Mouse (Mus musculus) neural tube, embryonic 13.5 days (tissue): Measurements from ENCODE around the gene Tle1. TPM values are rescaled to one million over a fixed set of nuclear protein-coding genes. Genes with fewer than 3 reads are reported as not detected.

Source experiments
- ATAC-seq: fragments of 200-750 bp; cut with Nextera tagmentation; 2 replicates; pipeline ENCODE4 v1.8.0; 2017; ENCODE audit warnings: low read depth, mild to moderate bottlenecking, moderate TSS enrichment, moderate library complexity
- H3K27ac ChIP-seq: fragments of 300-500 bp; sonication (generic); replicated peaks from 2 replicates; pipeline ENCODE4 v1.5.1; 2015; ENCODE audit warnings: moderate library complexity, mild to moderate bottlenecking, inconsistent platforms
- H3K27me3 ChIP-seq: fragments of 300-500 bp; sonication (generic); 2 replicates; pipeline ENCODE4 v1.6.1; 2015; ENCODE audit warnings: mild to moderate bottlenecking, inconsistent platforms
- H3K36me3 ChIP-seq: fragments of 300-500 bp; sonication (generic); 2 replicates; pipeline ENCODE4 v1.6.1; 2015; ENCODE audit warnings: mild to moderate bottlenecking, inconsistent platforms
- H3K4me1 ChIP-seq: fragments of 300-500 bp; sonication (generic); replicated peaks from 2 replicates; pipeline ENCODE4 v1.6.1; 2015; ENCODE audit warnings: inconsistent platforms
- H3K4me2 ChIP-seq: fragments of 300-500 bp; sonication (generic); 2 replicates; pipeline ENCODE4 v1.6.1; 2015; ENCODE audit warnings: inconsistent platforms, mild to moderate bottlenecking, moderate library complexity
- H3K4me3 ChIP-seq: fragments of 300-500 bp; sonication (generic); 2 replicates; pipeline ENCODE4 v1.5.1; 2015; ENCODE audit warnings: mild to moderate bottlenecking, inconsistent platforms
- H3K9ac ChIP-seq: fragments of 300-500 bp; sonication (generic); 2 replicates; pipeline ENCODE4 v1.6.1; 2015; ENCODE audit warnings: moderate library complexity, mild to moderate bottlenecking, inconsistent platforms
- H3K9me3 ChIP-seq: fragments of 300-500 bp; sonication (generic); 2 replicates; pipeline ENCODE4 v1.6.1; 2016; ENCODE audit warnings: inconsistent platforms
- WGBS: fragments of 180-500 bp; shearing (Covaris S2); methylation state at CpG from one replicate; pipeline ENCODE4 v1.1.7; 2015; 5-methylcytosine and 5-hydroxymethylcytosine counted together
- polyA plus RNA-seq: library from polyadenylated mRNA; unstranded; fragments of >200 nt; fragmentation: Nextera tagmentation; extraction: Ambion mirVana; gene quantifications from 2 replicates; pipeline ENCODE4 v1.2.1, GENCODE M21; 2015

Tle1 gene
- polyA plus RNA-seq: 37.5 and 42.3 TPM in 2 replicates

- Histone ChIP-seq H3K4me2 (peak within 1 kb of the TSS; percentile 84), H3K4me3 (peak within 1 kb of the TSS; percentile 91), H3K36me3 (no peaks in the 10 kb centered on the region), H3K9ac (peak within 1 kb of the TSS; percentile 92), H3K27me3 (peaks cover 22% of the 10 kb centered on the region), H3K4me1 (peaks cover 55% of the 10 kb centered on the region), H3K9me3 (no peaks in the 10 kb centered on the region), H3K27ac (peak within 1 kb of the TSS; percentile 96)
- peak; percentile 97 for ATAC-seq
- WGBS: under 1% methylated on average over 100 of the region's 107 CpGs
Observed at GRCm38 (mm10) chr4:72200559-72201409, at the start of gene Tle1. Gene Tle1 (minus strand): TSS chr4:72200919.

- H3K9me3 ChIP-seq: no peaks in the 10 kb centered on the region
- H3K36me3 ChIP-seq: no peaks in the 10 kb centered on the region
- WGBS: 14% methylated on average over 4 of the region's 4 CpGs
- no peaks in the 10 kb centered on the region; the same call in 1 of the 2 replicates for H3K4me1 ChIP-seq
- no peak overlapping the region for H3K27ac ChIP-seq
- H3K4me3 ChIP-seq: no peak overlapping the region
- no peak overlapping the region for H3K9ac ChIP-seq
- H3K4me2 ChIP-seq: no peak overlapping the region
- ATAC-seq: peak; percentile 69; the same call in 1 of the 2 replicates
- peaks cover 3% of the 10 kb centered on the region; the same call in 1 of the 2 replicates for H3K27me3 ChIP-seq
Observed at GRCm38 (mm10) chr4:72233584-72234219, 33.0 kb upstream of the Tle1 start.

- Histone ChIP-seq H3K9me3 (no peaks in the 10 kb centered on the region), H3K4me1 (no peaks in the 10 kb centered on the region; the same call in 1 of the 2 replicates), H3K4me3 (no peak overlapping the region), H3K9ac (no peak overlapping the region), H3K4me2 (no peak overlapping the region), H3K27me3 (peaks cover 3% of the 10 kb centered on the region; the same call in 1 of the 2 replicates), H3K36me3 (no peaks in the 10 kb centered on the region), H3K27ac (no peak overlapping the region)
- 84% methylated on average over 3 of the region's 3 CpGs for WGBS
- no peak for ATAC-seq
Observed at GRCm38 (mm10) chr4:72232206-72232605, 31.5 kb upstream of the Tle1 start.

GRCm38 (mm10) chr4:72230832-72231231, 30.1 kb upstream of the Tle1 start:
- H3K27ac ChIP-seq: no peak overlapping the region

DNA sequence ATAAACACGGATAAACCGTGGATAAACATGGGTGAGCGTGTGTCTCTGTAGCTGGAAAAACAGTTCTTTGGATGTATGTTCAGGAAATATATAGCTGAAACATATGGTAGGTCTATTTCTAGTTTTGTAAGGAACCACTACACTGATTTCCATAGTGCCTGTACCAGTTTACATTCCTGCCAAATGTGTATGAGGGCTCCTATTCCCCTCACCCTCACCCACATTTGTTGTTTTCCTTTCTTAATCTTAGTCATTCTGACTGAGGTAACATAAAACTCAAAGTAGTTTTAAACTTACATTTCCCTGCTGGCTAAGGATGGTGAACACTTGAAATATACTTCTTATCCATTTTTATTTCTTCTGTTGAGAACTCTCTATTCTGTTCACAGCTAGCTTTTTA, 20.9 kb upstream of the Tle1 start:
- Histone ChIP-seq H3K4me1 (no peaks in the 10 kb centered on the region), H3K9ac (no peak overlapping the region), H3K9me3 (peaks cover 3% of the 10 kb centered on the region; the same call in 1 of the 2 replicates), H3K27me3 (no peaks in the 10 kb centered on the region), H3K4me3 (no peak overlapping the region), H3K4me2 (no peak overlapping the region), H3K36me3 (no peaks in the 10 kb centered on the region), H3K27ac (no peak overlapping the region)
- WGBS: 87% methylated on average over 3 of the region's 3 CpGs
- ATAC-seq: no peak

More at GRCm38 (mm10) chr4:72230832-72231231, 30.1 kb upstream of the Tle1 start:
- no peak overlapping the region for H3K9ac ChIP-seq
- H3K4me1 ChIP-seq: no peaks in the 10 kb centered on the region; the same call in 1 of the 2 replicates
- H3K4me3 ChIP-seq: no peak overlapping the region
- H3K9me3 ChIP-seq: no peaks in the 10 kb centered on the region
- peaks cover 3% of the 10 kb centered on the region; the same call in 1 of the 2 replicates for H3K27me3 ChIP-seq
- ATAC-seq: no peak
- H3K36me3 ChIP-seq: no peaks in the 10 kb centered on the region
- H3K4me2 ChIP-seq: no peak overlapping the region

DNA sequence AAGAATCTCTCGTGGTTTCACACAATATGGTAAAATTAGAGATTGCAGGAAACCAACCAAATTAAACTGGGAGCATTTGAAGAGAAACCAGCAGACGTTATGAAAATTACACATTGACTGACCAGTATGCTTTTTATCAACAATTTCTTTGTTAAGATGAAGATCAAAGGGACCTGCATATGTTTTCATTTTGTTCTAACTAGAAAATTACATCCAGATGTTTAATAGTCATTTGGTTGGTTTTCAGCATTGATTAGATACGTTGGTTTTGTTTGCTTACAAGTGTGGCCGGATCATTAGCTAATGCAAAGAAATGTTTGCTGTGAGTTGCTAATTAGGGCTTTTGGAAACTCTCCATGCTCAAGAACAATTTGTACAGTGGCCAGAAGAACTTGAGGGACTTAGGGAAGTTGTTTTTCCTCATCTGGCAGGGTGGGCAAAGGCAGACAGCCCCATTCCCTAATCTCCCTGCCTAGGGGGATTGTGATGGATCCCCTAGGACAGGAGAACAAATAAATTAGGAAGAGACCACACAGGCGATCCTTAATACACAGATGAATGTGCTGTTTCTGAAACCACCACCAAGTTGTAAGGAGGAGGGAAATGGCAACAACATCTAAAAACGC, 3.8 kb upstream of the Tle1 start:
- 36% methylated on average over 6 of the region's 6 CpGs for WGBS
- Histone ChIP-seq H3K4me2 (peak overlapping the region; percentile 84), H3K27ac (no peak overlapping the region)

DNA sequence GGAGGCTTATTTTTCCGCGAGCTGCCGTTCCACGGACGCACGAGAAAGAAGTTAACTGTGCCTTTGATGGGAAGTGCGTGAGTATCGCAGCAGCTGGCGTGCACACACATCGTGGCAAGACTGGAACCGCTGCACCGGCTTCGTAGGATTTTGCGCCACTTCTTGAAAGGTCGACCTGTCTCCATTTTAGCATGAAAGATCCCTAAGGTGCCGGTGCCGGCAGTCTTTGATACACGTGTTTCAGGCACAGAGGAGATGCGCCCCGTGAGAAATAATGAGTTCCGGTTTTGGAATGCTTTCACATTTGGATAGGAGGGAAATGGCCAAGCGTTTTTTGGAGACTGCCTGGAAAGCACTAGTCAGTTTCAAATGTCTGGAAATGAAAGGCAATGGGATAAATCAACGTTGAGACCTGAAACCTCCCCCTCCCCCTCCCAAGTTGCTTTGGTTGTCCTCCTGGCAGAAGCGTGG, 837 bp upstream of the Tle1 start:
- H3K27ac ChIP-seq: peak overlapping the region; percentile 76
- under 1% methylated on average over 24 of the region's 24 CpGs for WGBS
- peak overlapping the region; percentile 65 for H3K9ac ChIP-seq
- H3K36me3 ChIP-seq: no peaks in the 10 kb centered on the region
- ATAC-seq: peak; percentile 7
- peak overlapping the region; percentile 91 for H3K4me3 ChIP-seq
- H3K27me3 ChIP-seq: peaks cover 28% of the 10 kb centered on the region
- H3K9me3 ChIP-seq: no peaks in the 10 kb centered on the region
- H3K4me1 ChIP-seq: peaks cover 48% of the 10 kb centered on the region
- H3K4me2 ChIP-seq: peak overlapping the region; percentile 84

More for the DNA sequence above, 3.8 kb upstream of the Tle1 start:
- Histone ChIP-seq H3K9me3 (no peaks in the 10 kb centered on the region), H3K9ac (no peak overlapping the region), H3K4me1 (peaks cover 25% of the 10 kb centered on the region), H3K36me3 (no peaks in the 10 kb centered on the region), H3K4me3 (peak overlapping the region; percentile 2; the same call in 1 of the 2 replicates), H3K27me3 (peaks cover 36% of the 10 kb centered on the region)
- no peak for ATAC-seq

- H3K9me3 ChIP-seq: no peaks in the 10 kb centered on the region
- H3K9ac ChIP-seq: peak overlapping the region; percentile 92
- peak overlapping the region; percentile 96 for H3K27ac ChIP-seq
- H3K4me1 ChIP-seq: peaks cover 56% of the 10 kb centered on the region
- peak; percentile 10 for ATAC-seq
- H3K27me3 ChIP-seq: peaks cover 14% of the 10 kb centered on the region
- under 1% methylated on average over 93 of the region's 103 CpGs for WGBS
- peak overlapping the region; percentile 91 for H3K4me3 ChIP-seq
- no peaks in the 10 kb centered on the region for H3K36me3 ChIP-seq
- H3K4me2 ChIP-seq: peak overlapping the region; percentile 84
Observed at GRCm38 (mm10) chr4:72199571-72200558, 854 bp downstream of the Tle1 start.

DNA sequence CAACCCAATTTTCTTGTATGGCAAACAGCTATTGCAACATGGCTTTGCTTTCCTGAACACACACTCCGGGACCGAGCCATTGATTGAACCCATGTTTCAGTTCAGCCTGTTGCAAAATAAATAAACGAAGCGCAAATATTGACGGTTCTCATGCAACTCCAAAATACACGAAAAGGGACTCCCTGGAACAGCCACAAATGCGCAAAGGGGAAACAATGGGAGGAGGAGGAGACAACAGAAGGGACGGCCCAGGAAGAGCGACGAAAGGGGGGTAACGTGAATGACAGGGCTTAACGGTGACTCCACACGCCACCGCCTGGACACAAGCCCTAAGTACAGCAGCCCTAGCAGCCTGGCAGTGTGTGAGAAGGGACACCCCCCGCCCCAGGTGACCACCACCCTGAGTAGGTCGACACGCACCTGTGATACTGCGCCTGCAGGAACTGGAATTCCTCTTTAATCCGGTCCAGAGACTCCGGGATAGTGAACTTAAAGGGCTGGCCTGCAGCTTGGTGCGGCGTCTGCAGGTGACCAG, 1.8 kb downstream of the Tle1 start:
- Histone ChIP-seq H3K4me3 (peak overlapping the region; percentile 91), H3K27me3 (peaks cover 17% of the 10 kb centered on the region)

GRCm38 (mm10) chr4:72197888-72198605, 2.7 kb downstream of the Tle1 start:
- no peak for ATAC-seq
- Histone ChIP-seq H3K9ac (peak overlapping the region; percentile 92), H3K36me3 (no peaks in the 10 kb centered on the region), H3K4me2 (peak overlapping the region; percentile 84), H3K4me3 (peak overlapping the region; percentile 91), H3K27ac (peak overlapping the region; percentile 71), H3K9me3 (no peaks in the 10 kb centered on the region), H3K27me3 (peaks cover 12% of the 10 kb centered on the region), H3K4me1 (peaks cover 69% of the 10 kb centered on the region)
- WGBS: 15% methylated on average over 7 of the region's 7 CpGs

More for the DNA sequence above, 1.8 kb downstream of the Tle1 start:
- Histone ChIP-seq H3K27ac (peak overlapping the region; percentile 96), H3K4me1 (peaks cover 60% of the 10 kb centered on the region), H3K4me2 (peak overlapping the region; percentile 84), H3K9ac (peak overlapping the region; percentile 92), H3K36me3 (no peaks in the 10 kb centered on the region), H3K9me3 (no peaks in the 10 kb centered on the region)
- peak; percentile 28 for ATAC-seq
- WGBS: under 1% methylated on average over 22 of the region's 22 CpGs
